Mouse (Mus musculus) cerebellum, adult 2 months (tissue): ENCODE measurements around the gene Gm20518. TPM values are rescaled to one million over a fixed set of nuclear protein-coding genes. Genes with fewer than 3 reads are reported as not detected.
A peak's percentile ranks its signal among the peaks of the same experiment; 100 is the strongest.

Experiments used
- DNase-seq, 2 experiments: peaks; one replicate each; pipeline ENCODE4 v3.0.0; 2021
- H3K27ac ChIP-seq: fragments of 200-500 bp; 2 replicates; pipeline ENCODE4 v1.5.1; 2012; ENCODE audit warnings: low read length, control low read depth, inconsistent platforms; ENCODE audit not compliant: insufficient read depth
- H3K27me3 ChIP-seq: fragments of 200-500 bp; 2 replicates; pipeline ENCODE4 v1.6.1; 2012; ENCODE audit warnings: inconsistent platforms, mild to moderate bottlenecking, low read length, moderate library complexity; ENCODE audit not compliant: control insufficient read depth, insufficient read depth
- H3K4me1 ChIP-seq: fragments of 200-500 bp; 2 replicates; pipeline ENCODE4 v1.6.1; 2011; ENCODE audit warnings: low read length; ENCODE audit not compliant: control insufficient read depth, insufficient read depth
- H3K4me3 ChIP-seq: fragments of 200-500 bp; replicated peaks from 2 replicates; pipeline ENCODE3; 2011; ENCODE audit warnings: mild to moderate bottlenecking, low read depth, low read length, control low read depth; ENCODE audit not compliant: insufficient read depth
- CTCF ChIP-seq: fragments of 200-500 bp; IDR thresholded peaks from 2 replicates; pipeline ENCODE4 v1.5.1; 2011; ENCODE audit warnings: low read depth, mild to moderate bottlenecking, control low read depth, low read length, moderate library complexity, borderline replicate concordance; ENCODE audit not compliant: insufficient read depth
- POLR2A ChIP-seq: fragments of 200-500 bp; IDR thresholded peaks from 2 replicates; pipeline ENCODE4 v1.6.1; 2011; ENCODE audit warnings: low read length, control low read depth, borderline replicate concordance; ENCODE audit not compliant: insufficient read depth
- WGBS: fragments of 180-500 bp; shearing (Covaris S2); methylation state at CpG from one replicate; pipeline ENCODE4 v1.1.7; 2018; 5-methylcytosine and 5-hydroxymethylcytosine counted together
- polyA plus RNA-seq: library from polyadenylated mRNA; depleted of rRNA; stranded (reverse); fragments of >200 nt; gene quantifications from 2 replicates; pipeline ENCODE4 v1.2.3, GENCODE M21; 2012; rRNA removed

Gene Gm20518
- polyA plus RNA-seq, 1 experiment: 9.1 TPM

- TF ChIP-seq CTCF (peak; percentile 36; the same call in 1 of the 2 replicates), POLR2A (no peak)
- Histone ChIP-seq H3K27ac (no peak overlapping the region), H3K27me3 (peaks cover 4% of the 10 kb centered on the region; the same call in 1 of the 2 replicates), H3K4me1 (no peaks in the 10 kb centered on the region), H3K4me3 (no peak overlapping the region)
- WGBS: 74% methylated on average over 5 of the region's 5 CpGs
- no peak for DNase-seq
These were observed 95.8 kb downstream of the Gm20518 start for GRCm38 (mm10) chr16:17795643-17796042.

GRCm38 (mm10) chr16:17794047-17794446, 97.4 kb downstream of the Gm20518 start:
- H3K4me3 ChIP-seq: no peak overlapping the region
- H3K27me3 ChIP-seq: peaks cover 4% of the 10 kb centered on the region; the same call in 1 of the 2 replicates
- WGBS: 35% methylated on average over 4 of the region's 4 CpGs
- TF ChIP-seq CTCF: no peak
- no peak for TF ChIP-seq POLR2A
- H3K27ac ChIP-seq: no peak overlapping the region
- DNase-seq: no peak
- H3K4me1 ChIP-seq: no peaks in the 10 kb centered on the region

- WGBS: 74% methylated on average over 3 of the region's 3 CpGs
- TF ChIP-seq CTCF (no peak), POLR2A (no peak)
- DNase-seq: no peak
- Histone ChIP-seq H3K4me3 (no peak overlapping the region), H3K4me1 (no peaks in the 10 kb centered on the region), H3K27ac (no peak overlapping the region), H3K27me3 (peaks cover 4% of the 10 kb centered on the region; the same call in 1 of the 2 replicates)
These were observed 98.7 kb downstream of the Gm20518 start for GRCm38 (mm10) chr16:17792728-17793127.

- no peak for DNase-seq
- no peaks in the 10 kb centered on the region for H3K27me3 ChIP-seq
- H3K4me3 ChIP-seq: no peak overlapping the region
- 40% methylated on average over 3 of the region's 3 CpGs for WGBS
- no peaks in the 10 kb centered on the region for H3K4me1 ChIP-seq
- TF ChIP-seq POLR2A: no peak
- TF ChIP-seq CTCF: peak; percentile 37; the same call in 1 of the 2 replicates
- H3K27ac ChIP-seq: no peak overlapping the region
These were observed 106.1 kb downstream of the Gm20518 start for GRCm38 (mm10) chr16:17785337-17785736.

Other genes with a start within 250 kb of the Gm20518 start
- 112 and 123 TPM in 2 replicates for gene Ccdc74a, start 245.2 kb downstream of the Gm20518 start, polyA plus RNA-seq
- 73.1 and 78.7 TPM in 2 replicates for gene Med15, start 158.8 kb downstream of the Gm20518 start, polyA plus RNA-seq
- gene Klhl22, start 132.1 kb downstream of the Gm20518 start, polyA plus RNA-seq: 101 and 106 TPM in 2 replicates
- 2.1 and 2.5 TPM in 2 replicates for gene Scarf2, start 94.4 kb downstream of the Gm20518 start, polyA plus RNA-seq
- gene B830017H08Rik, start 58.5 kb downstream of the Gm20518 start, polyA plus RNA-seq: 4.3 and 4.7 TPM in 2 replicates
- 48.4 and 58.9 TPM in 2 replicates for gene Car15, start 53.3 kb downstream of the Gm20518 start, polyA plus RNA-seq
- 0.08 and 0.11 TPM in 2 replicates for gene Tssk1, start 2.6 kb upstream of the Gm20518 start, polyA plus RNA-seq
- 145 and 162 TPM in 2 replicates for gene Dgcr2, start 6.9 kb upstream of the Gm20518 start, polyA plus RNA-seq
- gene Tssk2, start 7.0 kb upstream of the Gm20518 start, polyA plus RNA-seq: not detected in 2 replicates
- 41.5 and 41.7 TPM in 2 replicates for gene Ess2, start 19.7 kb upstream of the Gm20518 start, polyA plus RNA-seq
- not detected in 2 replicates for gene Gsc2, start 23.4 kb upstream of the Gm20518 start, polyA plus RNA-seq
- gene Slc25a1, start 36.5 kb upstream of the Gm20518 start, polyA plus RNA-seq: 64.4 and 76.5 TPM in 2 replicates
- gene Vpreb2, start 88.8 kb upstream of the Gm20518 start, polyA plus RNA-seq: not detected in 2 replicates
- gene Dgcr6, start 161.2 kb upstream of the Gm20518 start, polyA plus RNA-seq: 102 and 104 TPM in 2 replicates
- 45.1 and 55.8 TPM in 2 replicates for gene Prodh, start 198.5 kb upstream of the Gm20518 start, polyA plus RNA-seq
- gene Rtn4r, start 236.0 kb upstream of the Gm20518 start, polyA plus RNA-seq: 82.9 and 97.4 TPM in 2 replicates